Mouse (Mus musculus) T-helper 2 cell (primary cell): Measurements from ENCODE around the gene Agpat2.

Experiments
- in situ Hi-C: fragments of 300-600 bp; cut with MboI, MseI; formaldehyde crosslinking; loops from one replicate; pipeline ENCODE4 v1.15.1; 2025; ENCODE audit warnings: high pct_unique_total_duplicates

Agpat2 gene

DNA sequence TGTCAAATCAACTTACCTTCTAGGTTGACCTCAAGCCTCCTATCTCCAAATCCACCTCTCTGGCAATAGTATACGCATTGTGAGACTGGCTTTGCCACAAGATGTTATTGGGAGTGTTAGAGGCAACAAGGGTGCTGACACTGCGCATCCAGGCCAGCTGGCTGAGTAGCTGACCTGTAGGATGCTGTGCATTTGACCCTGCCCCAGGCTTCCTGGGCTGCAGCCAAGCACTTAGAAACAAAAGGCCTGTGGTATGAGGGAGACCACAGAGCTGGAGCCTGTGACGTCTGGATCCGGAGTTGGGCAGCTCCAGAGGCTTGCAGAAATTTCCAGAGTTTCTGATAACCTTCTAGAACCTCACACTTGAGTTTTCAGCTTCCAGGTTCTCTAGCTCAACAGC lies 61.1 kb downstream of the Agpat2 start:
- in situ Hi-C loops, result no loop called here
